Mouse (Mus musculus) stomach, embryonic 16.5 days (tissue): Measurements from ENCODE around the gene Best2. TPM values are rescaled to one million over a fixed set of nuclear protein-coding genes. Genes with fewer than 3 reads are reported as not detected.
A peak's percentile ranks its signal among the peaks of the same experiment; 100 is the strongest.

Experiments
- ATAC-seq: fragments of 200-750 bp; cut with Nextera tagmentation; 2 replicates; pipeline ENCODE4 v1.8.0; 2017; ENCODE audit warnings: moderate number of reproducible peaks, moderate TSS enrichment; ENCODE audit not compliant: insufficient read depth, low FRiP score
- H3K27ac ChIP-seq: fragments of 300-500 bp; sonication (generic); 2 replicates; pipeline ENCODE4 v1.5.1; 2014; ENCODE audit warnings: low read length
- H3K27me3 ChIP-seq: fragments of 300-500 bp; sonication (generic); 2 replicates; pipeline ENCODE4 v1.6.1; 2014; ENCODE audit warnings: low read length, control low read depth, mixed read lengths; ENCODE audit not compliant: control insufficient read depth, insufficient read depth
- H3K36me3 ChIP-seq: fragments of 300-500 bp; sonication (generic); 2 replicates; pipeline ENCODE4 v1.6.1; 2014; ENCODE audit warnings: low read length; ENCODE audit not compliant: control insufficient read depth, insufficient read depth
- H3K4me1 ChIP-seq: fragments of 300-500 bp; sonication (generic); 2 replicates; pipeline ENCODE4 v1.6.1; 2014; ENCODE audit warnings: low read length, control low read depth, mixed read lengths; ENCODE audit not compliant: control insufficient read depth, insufficient read depth
- H3K4me2 ChIP-seq: fragments of 300-500 bp; sonication (generic); 2 replicates; pipeline ENCODE4 v1.6.1; 2014; ENCODE audit warnings: low read depth, low read length, mixed read lengths
- H3K4me3 ChIP-seq: fragments of 300-500 bp; sonication (generic); replicated peaks from 2 replicates; pipeline ENCODE4 v1.5.1; 2014; ENCODE audit warnings: mild to moderate bottlenecking, low read length
- H3K9ac ChIP-seq: fragments of 300-500 bp; sonication (generic); 2 replicates; pipeline ENCODE4 v1.6.1; 2014; ENCODE audit warnings: low read length
- H3K9me3 ChIP-seq: fragments of 300-500 bp; sonication (generic); replicated peaks from 2 replicates; pipeline ENCODE4 v1.6.1; 2016; ENCODE audit warnings: low read length, control low read depth; ENCODE audit not compliant: control insufficient read depth
- WGBS: fragments of 180-500 bp; shearing (Covaris S2); extraction: QIAGEN DNeasy Blood & Tissue Kit; methylation state at CpG from one replicate; pipeline ENCODE4 v1.1.7; 2014; 5-methylcytosine and 5-hydroxymethylcytosine counted together
- polyA plus RNA-seq: library from polyadenylated mRNA; unstranded; fragments of >200 nt; fragmentation: Nextera tagmentation; extraction: Ambion mirVana; gene quantifications from 2 replicates; pipeline ENCODE4 v1.2.1, GENCODE M21; 2015

The Best2 gene
- polyA plus RNA-seq, 1 experiment from 2014 or later: 0.30 TPM

GRCm38 (mm10) chr8:84980622-84981358 is 33.5 kb downstream of the Best2 start:
- peaks cover 63% of the 10 kb centered on the region for H3K4me1 ChIP-seq
- H3K27me3 ChIP-seq: no peaks in the 10 kb centered on the region
- H3K4me2 ChIP-seq: peak overlapping the region; percentile 90
- H3K9ac ChIP-seq: peak overlapping the region; percentile 87
- ATAC-seq: no peak
- H3K9me3 ChIP-seq: no peaks in the 10 kb centered on the region
- peak overlapping the region; percentile 72 for H3K4me3 ChIP-seq
- WGBS: 30% methylated on average over 11 of the region's 11 CpGs
- peak overlapping the region; percentile 94 for H3K27ac ChIP-seq
- no peaks in the 10 kb centered on the region for H3K36me3 ChIP-seq

- H3K9ac ChIP-seq: peak overlapping the region; percentile 87
Measured at GRCm38 (mm10) chr8:84979599-84980421, 34.5 kb downstream of the Best2 start.

GRCm38 (mm10) chr8:84978248-84978940 is 35.9 kb downstream of the Best2 start, which contains the start of gene Junb:
Gene Junb (minus strand): TSS chr8:84978718.
- H3K4me3 ChIP-seq: peak within 1 kb of the TSS; percentile 72
- no peaks in the 10 kb centered on the region for H3K27me3 ChIP-seq
- H3K9ac ChIP-seq: peak within 1 kb of the TSS; percentile 87
- peak; percentile 59 for ATAC-seq
- WGBS: under 1% methylated on average over 60 of the region's 63 CpGs
- peak within 1 kb of the TSS; percentile 94 for H3K27ac ChIP-seq
- H3K9me3 ChIP-seq: no peaks in the 10 kb centered on the region
- peak within 1 kb of the TSS; percentile 90 for H3K4me2 ChIP-seq
- H3K4me1 ChIP-seq: peaks cover 53% of the 10 kb centered on the region
- H3K36me3 ChIP-seq: no peaks in the 10 kb centered on the region

More at GRCm38 (mm10) chr8:84979599-84980421, 34.5 kb downstream of the Best2 start:
- Histone ChIP-seq H3K27ac (peak overlapping the region; percentile 94), H3K36me3 (no peaks in the 10 kb centered on the region), H3K4me2 (peak overlapping the region; percentile 90), H3K4me3 (peak overlapping the region; percentile 72), H3K27me3 (no peaks in the 10 kb centered on the region), H3K9me3 (no peaks in the 10 kb centered on the region), H3K4me1 (peaks cover 59% of the 10 kb centered on the region)
- 2% methylated on average over 42 of the region's 42 CpGs for WGBS
- ATAC-seq: peak; percentile 54

GRCm38 (mm10) chr8:84977435-84978247 is 36.7 kb downstream of the Best2 start:
- H3K4me3 ChIP-seq: peak overlapping the region; percentile 72
- under 1% methylated on average over 70 of the region's 70 CpGs for WGBS
- peak overlapping the region; percentile 87 for H3K9ac ChIP-seq
- peaks cover 51% of the 10 kb centered on the region for H3K4me1 ChIP-seq
- H3K4me2 ChIP-seq: peak overlapping the region; percentile 90
- no peaks in the 10 kb centered on the region for H3K27me3 ChIP-seq
- H3K27ac ChIP-seq: peak overlapping the region; percentile 94
- ATAC-seq: no peak
- no peaks in the 10 kb centered on the region for H3K36me3 ChIP-seq
- H3K9me3 ChIP-seq: no peaks in the 10 kb centered on the region

GRCm38 (mm10) chr8:84976763-84977434 is 37.4 kb downstream of the Best2 start:
- Histone ChIP-seq H3K9me3 (no peaks in the 10 kb centered on the region), H3K4me1 (peaks cover 44% of the 10 kb centered on the region), H3K27me3 (no peaks in the 10 kb centered on the region), H3K36me3 (no peaks in the 10 kb centered on the region), H3K27ac (peak overlapping the region; percentile 94), H3K4me2 (peak overlapping the region; percentile 90), H3K4me3 (peak overlapping the region; percentile 72), H3K9ac (peak overlapping the region; percentile 87)
- ATAC-seq: no peak
- WGBS: 1% methylated on average over 25 of the region's 25 CpGs

GRCm38 (mm10) chr8:84976031-84976762 is 38.1 kb downstream of the Best2 start:
- H3K4me3 ChIP-seq: peak overlapping the region; percentile 72
- peak; percentile 69 for ATAC-seq
- WGBS: under 1% methylated on average over 61 of the region's 61 CpGs
- peak overlapping the region; percentile 94 for H3K27ac ChIP-seq
- H3K4me1 ChIP-seq: peaks cover 38% of the 10 kb centered on the region
- H3K36me3 ChIP-seq: no peaks in the 10 kb centered on the region
- no peaks in the 10 kb centered on the region for H3K27me3 ChIP-seq
- H3K4me2 ChIP-seq: peak overlapping the region; percentile 90
- peak overlapping the region; percentile 87 for H3K9ac ChIP-seq
- no peaks in the 10 kb centered on the region for H3K9me3 ChIP-seq

GRCm38 (mm10) chr8:84975434-84975833 is 38.9 kb downstream of the Best2 start:
- ATAC-seq: no peak
- Histone ChIP-seq H3K4me2 (peak overlapping the region; percentile 90), H3K4me1 (peaks cover 38% of the 10 kb centered on the region), H3K36me3 (no peaks in the 10 kb centered on the region; the same call in 1 of the 2 replicates), H3K27ac (peak overlapping the region; percentile 94), H3K9me3 (no peaks in the 10 kb centered on the region), H3K4me3 (peak overlapping the region; percentile 72; the same call in 1 of the 2 replicates), H3K27me3 (no peaks in the 10 kb centered on the region), H3K9ac (no peak overlapping the region; the same call in 1 of the 2 replicates)
- 25% methylated on average over 7 of the region's 7 CpGs for WGBS
